Mouse (Mus musculus): Measurements from ENCODE around the gene Uvrag. TPM values are rescaled to one million over a fixed set of nuclear protein-coding genes. Genes with fewer than 3 reads are reported as not detected.

Uvrag gene
- polyA plus RNA-seq, 1 experiment = 12.3 TPM

DNA sequence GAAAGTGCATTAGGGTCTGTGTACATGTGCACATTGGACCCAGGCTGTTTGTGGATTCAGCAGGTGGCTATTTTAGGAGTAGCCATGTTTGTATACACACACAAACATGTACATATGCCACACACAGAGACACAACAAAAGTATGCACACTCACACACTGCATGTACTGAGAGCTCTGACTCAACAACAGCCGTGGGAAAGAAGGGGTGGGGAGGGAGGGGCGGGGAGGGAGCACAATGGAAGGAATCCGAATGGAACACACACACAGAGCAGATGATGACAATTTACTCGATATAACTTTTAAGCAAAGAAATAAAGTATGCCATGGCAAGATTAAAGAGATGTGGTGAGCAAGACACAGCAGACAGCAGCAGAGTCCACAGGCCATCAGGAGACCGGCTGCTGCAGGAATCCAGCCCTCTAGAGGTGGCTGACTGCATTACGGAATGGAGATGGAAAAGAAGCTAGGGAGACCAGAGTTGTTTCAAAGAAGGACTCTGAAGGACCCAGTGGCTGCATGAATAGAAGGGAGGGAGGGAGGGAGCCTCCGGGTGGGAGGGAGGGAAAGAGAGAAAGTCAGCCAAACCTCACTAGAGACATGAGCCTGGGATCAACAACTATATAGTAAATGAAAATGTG, 67.1 kb downstream of the Uvrag start:
- peak; percentile 78 for DNase-seq (ENCODE audit: low read depth)
- TF ChIP-seq POLR2A (IDR thresholded peaks at IDR 0.05; ENCODE audit: borderline replicate concordance, extremely low read depth, insufficient read depth, insufficient read length, poor library complexity, severe bottlenecking) (no peak), CTCF (IDR thresholded peaks at IDR 0.05; ENCODE audit: borderline replicate concordance, extremely low read depth, insufficient read depth, insufficient read length) (peak; percentile 79)

DNA sequence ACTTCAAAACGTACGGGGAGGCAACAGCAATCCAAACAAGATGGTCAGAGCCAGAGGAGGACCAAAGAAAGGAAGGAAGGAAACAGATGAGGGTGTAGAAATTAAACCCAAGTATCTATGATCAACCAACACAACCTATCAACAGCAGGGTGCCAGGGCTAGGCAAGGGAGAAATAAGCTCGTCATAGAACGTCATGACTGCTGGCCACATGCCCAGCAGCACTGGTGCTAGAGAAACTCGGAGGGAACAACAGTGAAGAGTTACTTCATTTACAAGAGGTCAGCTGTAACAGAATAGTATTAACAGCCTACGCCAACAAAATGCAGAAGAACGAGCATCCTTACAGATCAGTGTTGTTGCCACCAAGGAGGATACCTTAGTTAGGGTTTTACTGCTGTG, 73.2 kb downstream of the Uvrag start:
- no peak for TF ChIP-seq POLR2A (IDR thresholded peaks at IDR 0.05; ENCODE audit: borderline replicate concordance, extremely low read depth, insufficient read depth, insufficient read length, poor library complexity, severe bottlenecking)
- TF ChIP-seq CTCF (IDR thresholded peaks at IDR 0.05; ENCODE audit: borderline replicate concordance, extremely low read depth, insufficient read depth, insufficient read length) = no peak
- no peak for DNase-seq (ENCODE audit: low read depth)

- TF ChIP-seq POLR2A (IDR thresholded peaks at IDR 0.05; ENCODE audit: borderline replicate concordance, extremely low read depth, insufficient read depth, insufficient read length, poor library complexity, severe bottlenecking) (no peak), CTCF (IDR thresholded peaks at IDR 0.05; ENCODE audit: borderline replicate concordance, extremely low read depth, insufficient read depth, insufficient read length) (no peak)
- no peak for DNase-seq (ENCODE audit: low read depth)
Measured at GRCm38 (mm10) chr7:99065920-99066319, 75.0 kb downstream of the Uvrag start.

GRCm38 (mm10) chr7:99065391-99065831, 75.5 kb downstream of the Uvrag start:
- no peak for DNase-seq (ENCODE audit: low read depth)
- TF ChIP-seq CTCF (IDR thresholded peaks at IDR 0.05; ENCODE audit: borderline replicate concordance, extremely low read depth, insufficient read depth, insufficient read length) (no peak), POLR2A (IDR thresholded peaks at IDR 0.05; ENCODE audit: borderline replicate concordance, extremely low read depth, insufficient read depth, insufficient read length, poor library complexity, severe bottlenecking) (no peak)

DNA sequence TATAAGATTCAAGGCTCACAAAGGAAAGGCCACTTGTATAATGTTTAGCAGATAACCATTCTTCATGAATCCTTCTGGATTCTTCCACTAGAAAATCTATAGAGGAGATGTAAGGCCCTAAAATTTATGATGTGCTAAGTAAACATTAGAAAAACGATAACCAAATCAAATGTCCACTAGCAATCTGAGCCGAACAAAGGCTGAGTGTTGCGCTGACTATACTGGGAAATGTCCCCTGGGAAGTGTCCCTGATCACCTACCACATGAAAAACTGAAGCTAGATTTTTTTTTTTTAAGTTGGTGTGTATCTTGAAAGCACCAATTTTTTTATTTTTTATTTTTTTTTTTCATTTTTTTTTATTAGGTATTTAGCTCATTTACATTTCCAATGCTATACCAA, 76.1 kb downstream of the Uvrag start:
- no peak for TF ChIP-seq CTCF (IDR thresholded peaks at IDR 0.05; ENCODE audit: borderline replicate concordance, extremely low read depth, insufficient read depth, insufficient read length)

DNA sequence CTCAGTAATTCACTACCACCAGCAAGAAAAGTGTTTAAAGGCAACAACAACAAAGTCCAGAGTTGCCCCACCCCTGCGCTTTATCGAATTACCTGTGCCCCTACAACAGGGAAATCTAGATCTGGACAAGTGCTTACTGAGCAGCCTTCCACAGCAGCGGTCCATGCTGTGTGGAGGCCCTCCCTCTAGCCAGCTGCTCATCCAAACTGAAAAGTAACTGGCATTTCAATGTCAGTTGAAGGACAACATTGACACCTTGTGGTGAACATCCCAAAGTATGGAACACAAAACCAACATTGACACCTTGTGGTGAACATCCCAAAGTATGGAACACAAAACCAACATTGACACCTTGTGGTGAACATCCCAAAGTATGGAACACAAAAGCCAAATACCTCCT, 78.7 kb downstream of the Uvrag start:
- DNase-seq (ENCODE audit: low read depth) = peak; percentile 60
- TF ChIP-seq CTCF (IDR thresholded peaks at IDR 0.05; ENCODE audit: borderline replicate concordance, extremely low read depth, insufficient read depth, insufficient read length) = peak; percentile 26; the same call in 1 of the 2 replicates

More for the DNA sequence above, 76.1 kb downstream of the Uvrag start:
- DNase-seq (ENCODE audit: low read depth) = no peak

DNA sequence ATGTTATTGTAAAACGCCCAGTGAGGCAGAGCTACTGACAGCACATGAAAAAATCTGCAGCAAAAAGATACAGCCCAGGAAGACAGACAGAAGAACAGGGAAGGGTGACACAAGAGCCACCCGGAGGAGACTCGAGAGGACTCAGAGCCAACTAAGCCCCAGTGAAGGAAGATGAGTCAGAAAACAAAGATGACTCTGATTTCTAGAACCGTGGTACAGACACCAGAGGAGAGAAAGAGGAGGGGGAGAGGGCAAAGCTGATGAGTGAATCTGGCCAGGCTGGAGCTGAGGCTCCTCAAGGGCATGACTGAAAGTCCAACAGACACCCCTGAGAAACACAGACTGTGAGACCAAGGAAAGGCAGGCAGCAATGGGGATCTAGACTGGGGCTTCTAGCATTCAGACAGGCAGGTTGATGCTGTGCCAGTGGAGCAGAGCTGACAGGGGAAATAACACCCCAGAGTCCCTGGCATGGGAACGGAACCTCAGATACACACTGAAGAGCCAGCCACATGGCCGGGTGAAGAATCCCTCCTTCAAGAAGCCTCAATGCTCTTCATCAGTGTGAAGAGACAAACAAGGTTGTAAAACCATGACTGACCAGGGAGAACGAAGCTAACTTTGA, 79.8 kb downstream of the Uvrag start:
- TF ChIP-seq POLR2A (IDR thresholded peaks at IDR 0.05; ENCODE audit: borderline replicate concordance, extremely low read depth, insufficient read depth, insufficient read length, poor library complexity, severe bottlenecking) = no peak
- no peak for TF ChIP-seq CTCF (IDR thresholded peaks at IDR 0.05; ENCODE audit: borderline replicate concordance, extremely low read depth, insufficient read depth, insufficient read length)

DNA sequence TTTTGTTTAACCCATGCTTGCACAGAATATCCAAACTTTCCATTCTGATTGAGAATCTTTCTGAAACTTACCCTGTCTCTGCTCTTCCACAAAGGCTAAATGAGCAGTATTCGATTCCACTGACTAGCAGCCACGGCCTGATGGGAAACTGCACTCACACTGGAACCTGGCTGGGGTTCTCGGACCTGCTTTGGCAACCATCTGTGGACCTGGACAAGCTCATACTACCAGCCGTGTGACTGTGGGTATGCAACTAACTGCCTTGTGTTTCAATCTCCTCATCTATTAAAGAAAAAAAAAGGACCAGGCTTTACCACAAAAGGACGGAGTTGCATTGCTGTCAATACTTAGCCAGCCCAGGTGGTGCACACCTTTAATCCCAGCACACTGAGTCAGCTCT, 80.5 kb downstream of the Uvrag start:
- TF ChIP-seq POLR2A (IDR thresholded peaks at IDR 0.05; ENCODE audit: borderline replicate concordance, extremely low read depth, insufficient read depth, insufficient read length, poor library complexity, severe bottlenecking) (no peak), CTCF (IDR thresholded peaks at IDR 0.05; ENCODE audit: borderline replicate concordance, extremely low read depth, insufficient read depth, insufficient read length) (no peak)
- no peak for DNase-seq (ENCODE audit: low read depth)

More for the DNA sequence above, 79.8 kb downstream of the Uvrag start:
- DNase-seq (ENCODE audit: low read depth) = no peak

DNA sequence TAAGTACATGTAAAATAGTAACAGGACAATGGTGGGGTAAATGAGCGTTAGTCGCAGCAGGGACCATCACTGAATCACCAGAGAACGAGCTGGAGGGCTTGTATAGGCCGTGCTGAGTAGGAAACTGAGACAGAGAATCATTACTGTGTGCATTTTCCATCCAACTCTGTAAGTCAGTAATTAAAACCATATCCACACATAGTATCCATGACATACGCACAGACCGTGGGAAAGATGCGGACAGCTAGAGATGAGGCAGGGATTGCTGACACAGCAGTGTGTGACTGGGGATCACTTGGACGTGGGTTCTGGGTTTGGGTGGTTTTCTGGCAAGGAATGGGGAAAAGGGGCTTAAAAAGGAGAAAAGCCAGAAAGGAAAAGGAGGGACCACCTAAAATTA, 81.0 kb downstream of the Uvrag start:
- TF ChIP-seq POLR2A (IDR thresholded peaks at IDR 0.05; ENCODE audit: borderline replicate concordance, extremely low read depth, insufficient read depth, insufficient read length, poor library complexity, severe bottlenecking) = no peak
- no peak for TF ChIP-seq CTCF (IDR thresholded peaks at IDR 0.05; ENCODE audit: borderline replicate concordance, extremely low read depth, insufficient read depth, insufficient read length)
- DNase-seq (ENCODE audit: low read depth) = no peak

DNA sequence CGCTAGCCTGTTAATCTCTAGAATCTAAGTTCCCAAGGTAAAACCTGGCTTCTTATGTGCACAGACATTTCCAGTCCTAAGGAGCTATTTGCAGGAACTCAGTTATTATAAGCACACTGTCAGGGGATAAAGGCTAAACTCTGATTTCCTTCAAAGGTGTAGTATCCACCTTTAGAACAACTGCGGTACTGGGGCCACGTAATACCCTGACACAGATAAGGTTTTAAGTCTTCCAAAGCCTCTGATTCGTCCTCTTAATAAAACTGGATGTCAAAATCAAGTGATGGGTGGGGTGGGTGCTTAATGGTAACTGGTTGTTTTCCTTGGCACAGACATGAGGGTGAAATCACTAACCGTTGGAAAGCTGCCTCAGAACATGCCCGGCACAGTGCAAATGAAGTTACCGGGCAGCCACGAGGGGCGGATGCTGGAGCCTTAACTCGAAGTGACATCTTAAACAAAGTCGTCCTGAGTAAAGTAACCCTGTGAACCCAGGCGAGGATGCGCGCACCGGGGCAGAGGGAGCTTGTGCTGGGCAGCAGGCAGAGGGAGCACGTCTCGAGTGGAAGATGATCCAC, 83.8 kb downstream of the Uvrag start:
- TF ChIP-seq CTCF (IDR thresholded peaks at IDR 0.05; ENCODE audit: borderline replicate concordance, extremely low read depth, insufficient read depth, insufficient read length) (no peak), POLR2A (IDR thresholded peaks at IDR 0.05; ENCODE audit: borderline replicate concordance, extremely low read depth, insufficient read depth, insufficient read length, poor library complexity, severe bottlenecking) (no peak)
- no peak for DNase-seq (ENCODE audit: low read depth)

DNA sequence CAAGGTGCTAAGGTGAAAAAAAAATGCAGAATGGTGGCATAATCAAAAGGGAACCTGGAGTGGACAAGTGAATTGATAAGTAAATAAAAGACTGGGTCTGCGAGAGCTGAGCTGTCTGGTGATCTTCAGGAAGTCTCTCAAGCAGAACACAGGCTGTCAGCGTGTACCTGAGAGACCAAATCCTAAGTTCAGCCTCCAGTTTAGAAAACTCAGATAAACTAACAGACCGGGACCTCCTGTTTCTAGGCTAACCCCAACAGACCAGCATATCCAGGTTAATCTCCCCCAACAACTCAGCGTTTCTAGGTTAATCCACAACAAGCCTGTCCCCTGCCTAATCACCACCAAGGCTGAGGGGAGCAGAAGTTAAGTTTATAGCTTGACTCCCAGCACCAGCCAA, 87.3 kb downstream of the Uvrag start:
- TF ChIP-seq POLR2A (IDR thresholded peaks at IDR 0.05; ENCODE audit: borderline replicate concordance, extremely low read depth, insufficient read depth, insufficient read length, poor library complexity, severe bottlenecking) (no peak), CTCF (IDR thresholded peaks at IDR 0.05; ENCODE audit: borderline replicate concordance, extremely low read depth, insufficient read depth, insufficient read length) (no peak)
- no peak for DNase-seq (ENCODE audit: low read depth)

All from brain, embryonic 14.5 days (tissue).